Mouse (Mus musculus): Measurements from ENCODE around the gene Col9a1. TPM values are rescaled to one million over a fixed set of nuclear protein-coding genes. Genes with fewer than 3 reads are reported as not detected.

Gene Col9a1
- polyA plus RNA-seq, 1 experiment from 2014 or later, result 1.8 TPM

Other genes with a start within 250 kb of the Col9a1 start
- 99.9 and 101 TPM in 2 replicates for gene Sdhaf4, start 172.0 kb upstream of the Col9a1 start, polyA plus RNA-seq (2015; fragmentation: Nextera tagmentation; extraction: Ambion mirVana)
- gene Fam135a, start 77.3 kb upstream of the Col9a1 start, polyA plus RNA-seq (2015; fragmentation: Nextera tagmentation; extraction: Ambion mirVana), result 27.8 and 30.0 TPM in 2 replicates

Measured in midbrain, embryonic 16.5 days (tissue).